Mouse (Mus musculus) small intestine, adult 2 months (tissue): ENCODE measurements around the gene Eif5a2.
"Not testable (repeated sequence)": the region's sequence is repeated elsewhere in the genome, so short reads cannot be mapped to it uniquely, and the experiment has no call there.

Source experiments
- CTCF ChIP-seq: fragments of 200-500 bp; IDR thresholded peaks from 2 replicates; pipeline ENCODE4 v1.5.1; 2012; ENCODE audit warnings: low read depth, mild to moderate bottlenecking, control low read depth, inconsistent platforms, low read length, moderate library complexity, mixed read lengths; ENCODE audit not compliant: insufficient replicate concordance, insufficient read length; ENCODE audit errors: extremely low read depth
- POLR2A ChIP-seq: fragments of 200-500 bp; IDR thresholded peaks from 2 replicates; pipeline ENCODE4 v1.6.1; 2012; ENCODE audit warnings: low read depth, mild to moderate bottlenecking, control low read depth, inconsistent platforms, low read length, moderate library complexity

DNA sequence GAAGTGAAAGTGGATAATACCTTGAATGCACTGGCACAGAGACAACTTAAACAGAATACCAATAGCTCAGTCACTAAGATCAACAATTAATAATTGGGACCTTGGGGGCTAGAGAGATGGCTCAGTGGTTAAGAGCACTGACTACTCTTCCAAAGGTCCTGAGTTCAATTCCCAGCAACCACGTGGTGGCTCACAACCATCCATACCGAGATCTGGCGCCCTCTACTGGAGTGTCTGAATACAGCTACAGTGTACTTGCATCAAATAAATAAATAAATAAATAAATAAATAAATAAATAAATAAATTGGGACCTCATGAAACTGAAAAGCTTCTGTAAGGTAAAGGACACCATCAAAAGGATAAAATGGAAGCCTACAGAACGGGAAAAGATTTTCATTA is 8.2 kb upstream of the Eif5a2 start:
- TF ChIP-seq POLR2A = not testable (repeated sequence)
- peak; percentile 40; the same call in 1 of the 2 replicates for TF ChIP-seq CTCF
